Mouse (Mus musculus): ENCODE data around the gene Iqsec1. TPM values are rescaled to one million over a fixed set of nuclear protein-coding genes. Genes with fewer than 3 reads are reported as not detected.

Gene Iqsec1
- polyA plus RNA-seq, 1 experiment from 2014 or later = 15.1 TPM

DNA sequence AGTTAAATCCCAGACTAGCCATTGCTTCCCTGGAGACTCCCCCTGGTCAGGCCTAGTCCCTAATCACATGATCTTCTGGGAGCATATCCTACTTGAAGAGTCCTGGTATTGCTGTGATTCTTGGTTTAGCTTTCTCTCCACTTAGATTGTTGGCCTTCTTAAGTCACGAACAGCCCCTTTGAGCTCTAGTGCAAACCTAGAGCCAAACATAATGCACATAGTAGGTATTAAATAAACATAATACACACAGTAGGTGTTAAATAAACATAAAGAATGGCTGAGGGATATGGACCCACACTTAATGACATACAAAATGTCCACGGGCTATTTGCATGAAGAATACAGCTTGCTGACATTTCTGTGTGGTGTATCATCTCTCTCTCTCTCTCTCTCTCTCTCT is 15.7 kb upstream of the Iqsec1 start:
- Histone ChIP-seq H3K9ac (replicated peaks; ENCODE audit: low read depth, low read length) (no peak overlapping the region), H3K4me2 (ENCODE audit: low read length) (no peak overlapping the region), H3K4me3 (replicated peaks; ENCODE audit: low read length) (no peak overlapping the region), H3K4me1 (replicated peaks; ENCODE audit: control insufficient read depth, insufficient read depth, low read length) (peaks cover 8% of the 10 kb centered on the region), H3K27ac (ENCODE audit: low read length) (no peak overlapping the region), H3K9me3 (ENCODE audit: control insufficient read depth, low read length) (no peaks in the 10 kb centered on the region), H3K36me3 (ENCODE audit: control insufficient read depth, insufficient read depth) (no peaks in the 10 kb centered on the region), H3K27me3 (replicated peaks; ENCODE audit: control insufficient read depth, insufficient read depth, low read length) (no peaks in the 10 kb centered on the region)
- WGBS = 90% methylated on average over 2 of the region's 2 CpGs
- ATAC-seq = no peak

DNA sequence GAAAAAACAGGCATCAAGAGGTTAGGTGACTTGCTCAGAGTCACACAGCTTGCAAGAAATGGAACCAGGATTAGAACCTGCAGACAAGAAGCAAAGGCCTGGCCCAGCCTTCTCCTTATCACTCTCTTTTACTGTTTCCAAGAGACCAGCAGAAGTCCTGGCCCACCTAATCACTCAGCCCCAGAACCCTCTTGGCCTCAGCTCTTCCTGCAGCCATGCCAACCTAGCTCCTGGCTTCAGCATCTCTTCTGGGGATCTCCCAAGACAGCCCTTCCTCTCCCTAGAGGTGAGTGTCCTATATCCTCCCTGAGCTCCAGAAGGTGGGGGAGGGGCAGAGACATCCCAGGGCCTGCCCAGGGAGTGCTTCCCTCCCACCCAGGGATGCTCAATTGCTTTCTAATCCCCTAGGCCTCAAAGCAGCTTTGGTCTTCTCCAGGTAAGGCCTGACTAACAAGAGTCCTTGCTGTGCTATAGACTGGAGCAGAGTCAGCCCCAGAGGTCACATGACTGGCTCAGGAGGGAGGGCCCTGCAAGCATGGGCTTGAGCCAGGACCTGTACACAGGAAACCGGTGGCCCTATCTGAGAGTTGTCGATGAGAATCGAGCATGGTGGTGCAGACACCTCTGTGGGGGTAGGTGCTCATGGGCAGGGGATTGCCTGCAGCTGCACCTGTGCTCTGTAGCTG is 15.0 kb upstream of the Iqsec1 start:
- no peak overlapping the region for H3K4me3 ChIP-seq (replicated peaks; ENCODE audit: low read length)
- no peak overlapping the region for H3K27ac ChIP-seq (ENCODE audit: low read length)
- no peak for ATAC-seq
- H3K9me3 ChIP-seq (ENCODE audit: control insufficient read depth, low read length) = no peaks in the 10 kb centered on the region
- peaks cover 8% of the 10 kb centered on the region for H3K4me1 ChIP-seq (replicated peaks; ENCODE audit: control insufficient read depth, insufficient read depth, low read length)
- WGBS = 25% methylated on average over 3 of the region's 3 CpGs
- H3K4me2 ChIP-seq (ENCODE audit: low read length) = no peak overlapping the region
- H3K36me3 ChIP-seq (ENCODE audit: control insufficient read depth, insufficient read depth) = no peaks in the 10 kb centered on the region
- no peak overlapping the region for H3K9ac ChIP-seq (replicated peaks; ENCODE audit: low read depth, low read length)
- no peaks in the 10 kb centered on the region for H3K27me3 ChIP-seq (replicated peaks; ENCODE audit: control insufficient read depth, insufficient read depth, low read length)

DNA sequence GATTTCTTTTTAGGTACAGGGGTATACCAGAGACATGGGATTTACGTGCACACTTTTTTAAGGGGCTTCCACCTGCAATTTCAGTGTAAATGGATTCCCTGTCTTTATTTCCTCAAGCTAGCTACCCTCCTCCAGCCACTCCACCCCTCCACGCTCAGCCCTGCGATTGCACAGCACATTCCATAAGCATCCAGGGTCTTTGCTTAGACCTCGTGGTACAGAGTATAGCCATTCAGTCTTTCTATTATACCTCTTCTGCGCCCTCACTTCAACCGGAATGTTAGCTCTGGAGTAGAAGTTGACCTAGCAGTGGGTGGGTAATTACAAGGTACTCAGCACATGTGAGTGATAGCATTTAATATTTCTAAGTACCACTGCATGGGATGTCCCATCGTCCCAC is 13.1 kb upstream of the Iqsec1 start:
- ATAC-seq = no peak
- Histone ChIP-seq H3K4me1 (replicated peaks; ENCODE audit: control insufficient read depth, insufficient read depth, low read length) (peaks cover 8% of the 10 kb centered on the region), H3K27ac (ENCODE audit: low read length) (no peak overlapping the region), H3K4me3 (replicated peaks; ENCODE audit: low read length) (no peak overlapping the region), H3K4me2 (ENCODE audit: low read length) (no peak overlapping the region), H3K27me3 (replicated peaks; ENCODE audit: control insufficient read depth, insufficient read depth, low read length) (no peaks in the 10 kb centered on the region), H3K9ac (replicated peaks; ENCODE audit: low read depth, low read length) (no peak overlapping the region), H3K9me3 (ENCODE audit: control insufficient read depth, low read length) (no peaks in the 10 kb centered on the region), H3K36me3 (ENCODE audit: control insufficient read depth, insufficient read depth) (no peaks in the 10 kb centered on the region)
- WGBS = 44% methylated on average over 7 of the region's 7 CpGs

DNA sequence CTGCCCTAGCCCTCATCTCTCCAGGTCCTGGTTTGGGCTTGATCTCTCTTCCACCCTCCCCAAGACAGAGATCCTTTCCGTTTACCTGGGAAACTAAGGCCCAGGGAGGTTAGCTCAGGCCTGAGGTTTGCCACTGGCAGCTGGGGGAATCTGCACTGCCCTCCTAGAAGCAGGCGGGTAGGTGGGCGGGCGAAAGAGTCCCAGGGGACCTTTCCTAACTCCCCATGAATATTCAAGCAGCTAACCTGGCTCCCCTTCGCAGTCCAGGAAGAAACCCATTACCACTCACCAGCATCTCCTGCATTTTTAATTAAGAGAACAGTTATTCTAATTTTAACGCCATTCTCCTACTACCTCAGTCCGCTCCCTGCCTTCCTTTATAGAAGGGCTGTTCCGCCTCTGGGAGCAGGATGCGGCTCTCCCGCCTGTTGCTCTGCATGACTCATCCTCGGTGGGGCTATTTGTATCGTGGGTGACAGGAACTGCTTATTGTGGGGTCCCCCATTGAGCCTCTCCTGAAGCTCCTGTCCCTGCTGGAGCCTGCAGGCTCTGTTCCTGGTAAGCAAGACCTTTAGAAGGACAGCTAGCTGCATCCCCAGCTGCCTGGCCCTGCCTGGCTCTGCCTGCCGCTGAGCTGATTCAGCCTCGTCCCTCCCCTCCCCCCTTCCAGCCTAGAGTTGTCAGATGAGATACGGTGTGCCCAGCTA is 12.5 kb upstream of the Iqsec1 start:
- H3K4me2 ChIP-seq (ENCODE audit: low read length) = peak overlapping the region; percentile 22
- H3K36me3 ChIP-seq (ENCODE audit: control insufficient read depth, insufficient read depth) = no peaks in the 10 kb centered on the region
- no peaks in the 10 kb centered on the region for H3K27me3 ChIP-seq (replicated peaks; ENCODE audit: control insufficient read depth, insufficient read depth, low read length)
- peak; percentile 61 for ATAC-seq
- no peak overlapping the region for H3K4me3 ChIP-seq (replicated peaks; ENCODE audit: low read length)
- no peaks in the 10 kb centered on the region for H3K9me3 ChIP-seq (ENCODE audit: control insufficient read depth, low read length)
- WGBS = 11% methylated on average over 15 of the region's 15 CpGs
- H3K27ac ChIP-seq (ENCODE audit: low read length) = no peak overlapping the region
- peaks cover 8% of the 10 kb centered on the region for H3K4me1 ChIP-seq (replicated peaks; ENCODE audit: control insufficient read depth, insufficient read depth, low read length)
- H3K9ac ChIP-seq (replicated peaks; ENCODE audit: low read depth, low read length) = no peak overlapping the region

DNA sequence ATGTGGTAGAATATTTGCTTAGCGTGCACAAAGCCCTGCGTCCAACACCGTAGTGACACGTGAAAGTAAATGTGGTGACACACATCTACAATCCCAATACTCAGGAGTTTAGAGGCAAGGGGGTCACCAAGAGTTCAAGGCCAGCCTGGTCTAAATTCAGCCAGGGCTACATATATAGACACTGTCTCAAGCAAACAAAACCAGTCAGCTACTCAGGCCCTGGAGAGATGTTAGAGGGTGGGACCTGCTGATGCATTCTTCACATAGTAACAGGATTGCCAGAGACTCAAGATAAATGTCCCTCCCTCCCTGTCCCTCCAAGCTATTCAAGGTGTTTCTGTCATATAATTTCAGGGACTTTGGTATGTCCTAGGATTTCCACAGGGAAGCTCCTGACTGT is 10.7 kb upstream of the Iqsec1 start:
- no peak overlapping the region for H3K27ac ChIP-seq (ENCODE audit: low read length)
- no peaks in the 10 kb centered on the region for H3K36me3 ChIP-seq (ENCODE audit: control insufficient read depth, insufficient read depth)
- H3K4me2 ChIP-seq (ENCODE audit: low read length) = no peak overlapping the region
- peaks cover 8% of the 10 kb centered on the region for H3K4me1 ChIP-seq (replicated peaks; ENCODE audit: control insufficient read depth, insufficient read depth, low read length)
- 97% methylated on average over 4 of the region's 4 CpGs for WGBS
- H3K27me3 ChIP-seq (replicated peaks; ENCODE audit: control insufficient read depth, insufficient read depth, low read length) = no peaks in the 10 kb centered on the region
- no peak overlapping the region for H3K9ac ChIP-seq (replicated peaks; ENCODE audit: low read depth, low read length)
- no peaks in the 10 kb centered on the region for H3K9me3 ChIP-seq (ENCODE audit: control insufficient read depth, low read length)
- ATAC-seq = no peak
- H3K4me3 ChIP-seq (replicated peaks; ENCODE audit: low read length) = no peak overlapping the region

DNA sequence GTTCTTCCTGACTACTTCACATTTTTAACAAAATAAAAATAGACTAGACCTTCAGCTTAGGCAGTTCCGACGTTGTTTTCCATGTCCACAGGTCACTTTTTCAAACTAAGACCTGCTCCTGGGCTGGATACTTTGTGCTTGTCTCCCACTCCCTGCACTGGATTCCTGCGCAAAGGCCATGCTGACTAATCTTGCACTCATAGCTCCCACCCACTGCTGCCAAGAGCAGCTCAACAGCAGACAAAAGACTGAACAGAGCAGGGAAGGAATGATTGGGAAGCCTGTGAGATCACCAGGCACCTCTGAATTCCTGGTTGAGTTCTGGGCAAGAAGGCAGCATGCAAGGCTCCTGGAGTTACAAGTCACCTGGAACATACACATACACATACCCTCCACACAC is 8.5 kb upstream of the Iqsec1 start:
- ATAC-seq = no peak

DNA sequence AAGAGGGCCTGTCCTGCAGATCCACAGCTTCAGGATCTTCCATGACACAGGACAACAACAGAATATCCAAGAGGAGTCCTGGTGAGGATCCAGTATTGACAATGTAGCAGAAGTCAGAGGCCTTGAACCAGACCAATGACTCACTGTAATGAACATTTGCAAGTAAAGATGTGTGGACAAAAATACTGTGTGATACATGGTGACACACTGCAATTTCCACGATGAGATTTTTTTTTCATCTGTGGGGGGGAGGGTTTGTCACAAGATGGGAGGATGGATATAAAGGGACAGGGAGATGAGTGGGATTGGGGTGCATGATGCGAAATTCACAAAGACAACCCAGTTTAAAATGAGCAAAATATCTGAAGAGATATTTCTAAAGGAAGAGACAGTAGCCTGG is 7.7 kb upstream of the Iqsec1 start:
- H3K4me2 ChIP-seq (ENCODE audit: low read length) = no peak overlapping the region
- no peak overlapping the region for H3K9ac ChIP-seq (replicated peaks; ENCODE audit: low read depth, low read length)
- WGBS = 91% methylated on average over 2 of the region's 2 CpGs
- no peaks in the 10 kb centered on the region for H3K36me3 ChIP-seq (ENCODE audit: control insufficient read depth, insufficient read depth)
- peaks cover 2% of the 10 kb centered on the region; the same call in 1 of the 2 replicates for H3K9me3 ChIP-seq (ENCODE audit: control insufficient read depth, low read length)
- H3K27me3 ChIP-seq (replicated peaks; ENCODE audit: control insufficient read depth, insufficient read depth, low read length) = no peaks in the 10 kb centered on the region
- no peak overlapping the region for H3K27ac ChIP-seq (ENCODE audit: low read length)
- ATAC-seq = no peak
- peaks cover 3% of the 10 kb centered on the region for H3K4me1 ChIP-seq (replicated peaks; ENCODE audit: control insufficient read depth, insufficient read depth, low read length)
- H3K4me3 ChIP-seq (replicated peaks; ENCODE audit: low read length) = no peak overlapping the region

More for the DNA sequence above, 8.5 kb upstream of the Iqsec1 start:
- Histone ChIP-seq H3K27me3 (replicated peaks; ENCODE audit: control insufficient read depth, insufficient read depth, low read length) (no peaks in the 10 kb centered on the region), H3K27ac (ENCODE audit: low read length) (no peak overlapping the region), H3K9ac (replicated peaks; ENCODE audit: low read depth, low read length) (no peak overlapping the region), H3K4me3 (replicated peaks; ENCODE audit: low read length) (no peak overlapping the region), H3K4me2 (ENCODE audit: low read length) (no peak overlapping the region), H3K9me3 (ENCODE audit: control insufficient read depth, low read length) (peaks cover 2% of the 10 kb centered on the region; the same call in 1 of the 2 replicates), H3K36me3 (ENCODE audit: control insufficient read depth, insufficient read depth) (no peaks in the 10 kb centered on the region), H3K4me1 (replicated peaks; ENCODE audit: control insufficient read depth, insufficient read depth, low read length) (peaks cover 8% of the 10 kb centered on the region)
- 92% methylated on average over 3 of the region's 3 CpGs for WGBS

DNA sequence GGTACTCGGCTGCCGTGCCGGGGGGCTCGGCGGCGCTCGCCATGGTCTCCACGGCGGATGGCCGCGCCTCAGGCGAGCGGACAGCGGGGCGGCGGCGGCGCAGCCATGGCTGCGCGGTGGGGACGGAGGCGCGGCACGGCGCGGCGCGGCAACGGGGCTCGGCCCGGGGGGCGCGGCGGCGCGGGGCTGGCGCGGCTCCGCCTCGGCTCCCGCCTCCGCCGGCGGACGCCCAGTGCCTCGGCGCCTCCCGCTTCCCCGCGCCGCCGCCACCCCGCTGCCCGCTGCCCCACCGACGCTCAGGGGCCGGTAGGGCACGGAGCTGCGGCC is 223 bp downstream of the Iqsec1 start:
- Histone ChIP-seq H3K36me3 (ENCODE audit: control insufficient read depth, insufficient read depth) (no peaks in the 10 kb centered on the region), H3K4me2 (ENCODE audit: low read length) (peak overlapping the region; percentile 88), H3K4me3 (replicated peaks; ENCODE audit: low read length) (peak overlapping the region; percentile 72), H3K4me1 (replicated peaks; ENCODE audit: control insufficient read depth, insufficient read depth, low read length) (peaks cover 13% of the 10 kb centered on the region), H3K27me3 (replicated peaks; ENCODE audit: control insufficient read depth, insufficient read depth, low read length) (0 out of 2 replicates have a peak, but pooled peaks cover 3% of the 10 kb centered on the region), H3K9ac (replicated peaks; ENCODE audit: low read depth, low read length) (peak overlapping the region; percentile 73), H3K27ac (ENCODE audit: low read length) (peak overlapping the region; percentile 28; the same call in 1 of the 2 replicates), H3K9me3 (ENCODE audit: control insufficient read depth, low read length) (peaks cover 6% of the 10 kb centered on the region; the same call in 1 of the 2 replicates)
- peak; percentile 39 for ATAC-seq
- WGBS = 0% methylated on average over 37 of the region's 59 CpGs

DNA sequence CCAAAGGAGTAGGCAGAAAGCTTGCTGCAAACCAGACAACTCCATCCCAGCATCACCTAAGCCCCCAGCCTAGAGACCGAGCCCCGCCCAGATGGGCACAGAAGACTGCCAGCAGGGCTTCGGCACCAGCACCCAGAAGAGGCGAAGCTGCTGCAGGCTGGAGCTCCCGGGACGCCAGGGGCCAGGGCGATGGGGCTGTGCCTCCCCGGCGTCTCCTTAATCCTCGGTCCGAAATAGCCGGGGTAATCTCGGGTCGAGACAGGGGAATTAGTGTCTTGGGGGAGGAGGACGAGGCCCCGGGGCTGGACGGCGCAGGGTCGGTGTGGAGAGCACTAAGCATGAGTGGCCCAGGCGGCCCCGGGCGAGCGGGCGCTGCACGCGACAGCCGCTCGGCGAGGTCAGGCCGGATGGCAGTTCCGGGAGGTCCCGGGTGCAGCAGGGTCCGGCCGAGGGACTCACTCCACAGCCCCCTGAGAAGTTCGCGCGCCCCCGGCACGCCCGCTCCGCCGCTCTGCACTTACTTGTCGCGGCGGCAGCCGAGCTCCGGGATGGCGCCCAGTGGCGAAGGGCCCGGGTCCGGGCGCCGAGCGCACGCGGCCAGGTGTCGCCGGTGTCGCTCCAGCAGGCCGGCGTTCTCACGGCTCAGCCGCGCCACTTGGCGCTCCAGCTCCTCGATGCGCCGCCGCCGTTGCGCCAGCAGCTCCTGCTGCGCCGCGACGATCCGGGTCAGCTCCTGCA is 755 bp downstream of the Iqsec1 start:
- Histone ChIP-seq H3K4me3 (replicated peaks; ENCODE audit: low read length) (peak overlapping the region; percentile 72), H3K9me3 (ENCODE audit: control insufficient read depth, low read length) (peaks cover 6% of the 10 kb centered on the region; the same call in 1 of the 2 replicates), H3K36me3 (ENCODE audit: control insufficient read depth, insufficient read depth) (no peaks in the 10 kb centered on the region), H3K4me2 (ENCODE audit: low read length) (peak overlapping the region; percentile 88), H3K27me3 (replicated peaks; ENCODE audit: control insufficient read depth, insufficient read depth, low read length) (0 out of 2 replicates have a peak, but pooled peaks cover 3% of the 10 kb centered on the region), H3K4me1 (replicated peaks; ENCODE audit: control insufficient read depth, insufficient read depth, low read length) (peaks cover 16% of the 10 kb centered on the region), H3K27ac (ENCODE audit: low read length) (peak overlapping the region; percentile 28; the same call in 1 of the 2 replicates), H3K9ac (replicated peaks; ENCODE audit: low read depth, low read length) (peak overlapping the region; percentile 73)
- peak; percentile 3; the same call in 1 of the 2 replicates for ATAC-seq
- under 1% methylated on average over 63 of the region's 76 CpGs for WGBS
